Mouse (Mus musculus) cerebellum, adult 2 months (tissue): ENCODE measurements around the gene Tssc4.

Source experiments
- CTCF ChIP-seq: fragments of 200-500 bp; IDR thresholded peaks from 2 replicates; pipeline ENCODE4 v1.5.1; 2011; ENCODE audit warnings: low read depth, mild to moderate bottlenecking, control low read depth, low read length, moderate library complexity, borderline replicate concordance; ENCODE audit not compliant: insufficient read depth
- POLR2A ChIP-seq: fragments of 200-500 bp; IDR thresholded peaks from 2 replicates; pipeline ENCODE4 v1.6.1; 2011; ENCODE audit warnings: low read length, control low read depth, borderline replicate concordance; ENCODE audit not compliant: insufficient read depth

GRCm38 (mm10) chr7:143024293-143024692, 44.8 kb upstream of the Tssc4 start:
- TF ChIP-seq CTCF (no peak), POLR2A (no peak)
